Mouse (Mus musculus) embryonic facial prominence, embryonic 14.5 days (tissue): ENCODE measurements at regions not wholly inside any gene's neighbourhood (a gene's known extent, or its start where the extent isn't known, plus 50 kb on each side); places are given as distances from the start of the nearest gene placed in this dataset.

Experiments
- ATAC-seq: fragments of 200-750 bp; cut with Nextera tagmentation; 2 replicates; pipeline ENCODE4 v1.8.0; 2017; ENCODE audit warnings: low read depth, moderate number of reproducible peaks, moderate TSS enrichment
- DNase-seq: peaks from one replicate; pipeline ENCODE4 v3.0.0-alpha.2; 2015; ENCODE audit warnings: low spot score
- H3K27ac ChIP-seq: fragments of 300-500 bp; sonication (generic); replicated peaks from 2 replicates; pipeline ENCODE4 v1.5.1; 2014; ENCODE audit warnings: low read depth, mild to moderate bottlenecking, low read length, moderate library complexity
- H3K27me3 ChIP-seq: fragments of 300-500 bp; sonication (generic); replicated peaks from 2 replicates; pipeline ENCODE4 v1.6.1; 2014; ENCODE audit warnings: low read length; ENCODE audit not compliant: control insufficient read depth, insufficient read depth
- H3K36me3 ChIP-seq: fragments of 300-500 bp; sonication (generic); 2 replicates; pipeline ENCODE4 v1.6.1; 2014; ENCODE audit warnings: low read length, mixed read lengths; ENCODE audit not compliant: control insufficient read depth, insufficient read depth
- H3K4me1 ChIP-seq: fragments of 300-500 bp; sonication (generic); 2 replicates; pipeline ENCODE4 v1.6.1; 2014; ENCODE audit warnings: antibody characterized with exemption, low read length; ENCODE audit not compliant: control insufficient read depth, insufficient read depth
- H3K4me2 ChIP-seq: fragments of 300-500 bp; sonication (generic); 2 replicates; pipeline ENCODE4 v1.6.1; 2014; ENCODE audit warnings: low read depth, mild to moderate bottlenecking, low read length, moderate library complexity, mixed read lengths
- H3K4me3 ChIP-seq: fragments of 300-500 bp; sonication (generic); 2 replicates; pipeline ENCODE4 v1.5.1; 2014; ENCODE audit warnings: low read depth, mild to moderate bottlenecking, low read length
- H3K9ac ChIP-seq: fragments of 300-500 bp; sonication (generic); 2 replicates; pipeline ENCODE4 v1.6.1; 2014; ENCODE audit warnings: low read depth, mild to moderate bottlenecking, low read length, moderate library complexity, mixed read lengths
- H3K9me3 ChIP-seq: fragments of 300-500 bp; sonication (generic); 2 replicates; pipeline ENCODE4 v1.6.1; 2016; ENCODE audit warnings: low read length; ENCODE audit not compliant: control insufficient read depth
- WGBS: fragments of 180-500 bp; shearing (Covaris S2); extraction: QIAGEN DNeasy Blood & Tissue Kit; methylation state at CpG from one replicate; pipeline ENCODE4 v1.1.7; 2014; 5-methylcytosine and 5-hydroxymethylcytosine counted together

GRCm38 (mm10) chr17:45893698-45894097 lies 138.5 kb downstream of the Vegfa start:
- peaks cover 9% of the 10 kb centered on the region for H3K4me1 ChIP-seq
- H3K9ac ChIP-seq, result no peak overlapping the region
- ATAC-seq, result no peak
- peak; percentile 83 for DNase-seq
- H3K4me3 ChIP-seq, result no peak overlapping the region
- WGBS, result 55% methylated on average over 6 of the region's 6 CpGs
- H3K36me3 ChIP-seq, result no peaks in the 10 kb centered on the region
- no peak overlapping the region; the same call in 1 of the 2 replicates for H3K27ac ChIP-seq
- no peaks in the 10 kb centered on the region for H3K9me3 ChIP-seq
- H3K27me3 ChIP-seq, result no peaks in the 10 kb centered on the region
- H3K4me2 ChIP-seq, result no peak overlapping the region

- no peaks in the 10 kb centered on the region for H3K9me3 ChIP-seq
- DNase-seq (peak; percentile 51), ATAC-seq (no peak)
- H3K27me3 ChIP-seq, result no peaks in the 10 kb centered on the region
- H3K4me1 ChIP-seq, result peaks cover 14% of the 10 kb centered on the region
- no peak overlapping the region for H3K4me3 ChIP-seq
- 46% methylated on average over 7 of the region's 7 CpGs for WGBS
- no peaks in the 10 kb centered on the region for H3K36me3 ChIP-seq
- no peak overlapping the region for H3K4me2 ChIP-seq
- no peak overlapping the region for H3K9ac ChIP-seq
- no peak overlapping the region; the same call in 1 of the 2 replicates for H3K27ac ChIP-seq
Measured at GRCm38 (mm10) chr17:45893094-45893493, 139.1 kb downstream of the Vegfa start.

GRCm38 (mm10) chr17:45889451-45889850 lies 142.7 kb downstream of the Vegfa start:
- 28% methylated on average over 5 of the region's 8 CpGs for WGBS
- ATAC-seq, result no peak
- H3K4me2 ChIP-seq, result no peak overlapping the region
- no peaks in the 10 kb centered on the region for H3K36me3 ChIP-seq
- no peaks in the 10 kb centered on the region for H3K27me3 ChIP-seq
- H3K9ac ChIP-seq, result no peak overlapping the region
- DNase-seq, result peak; percentile 40
- H3K4me3 ChIP-seq, result no peak overlapping the region
- H3K27ac ChIP-seq, result peak overlapping the region; percentile 56
- no peaks in the 10 kb centered on the region for H3K9me3 ChIP-seq
- peaks cover 35% of the 10 kb centered on the region for H3K4me1 ChIP-seq

- Histone ChIP-seq H3K4me3 (no peak overlapping the region), H3K27ac (peak overlapping the region; percentile 56), H3K4me2 (no peak overlapping the region), H3K36me3 (no peaks in the 10 kb centered on the region), H3K4me1 (peaks cover 32% of the 10 kb centered on the region), H3K27me3 (no peaks in the 10 kb centered on the region), H3K9me3 (no peaks in the 10 kb centered on the region), H3K9ac (no peak overlapping the region)
- WGBS, result 37% methylated on average over 6 of the region's 7 CpGs
- ATAC-seq (no peak), DNase-seq (peak; percentile 61)
Measured at GRCm38 (mm10) chr17:45889051-45889450, 143.1 kb downstream of the Vegfa start.

GRCm38 (mm10) chr17:45886420-45887049 lies 145.6 kb downstream of the Vegfa start:
- peaks cover 32% of the 10 kb centered on the region for H3K4me1 ChIP-seq
- H3K9ac ChIP-seq, result peak overlapping the region; percentile 12; the same call in 1 of the 2 replicates
- ATAC-seq (peak; percentile 76), DNase-seq (peak; percentile 81)
- no peaks in the 10 kb centered on the region for H3K27me3 ChIP-seq
- WGBS, result 1% methylated on average over 17 of the region's 17 CpGs
- H3K9me3 ChIP-seq, result no peaks in the 10 kb centered on the region
- no peaks in the 10 kb centered on the region for H3K36me3 ChIP-seq
- peak overlapping the region; percentile 38 for H3K4me2 ChIP-seq
- H3K4me3 ChIP-seq, result no peak overlapping the region
- H3K27ac ChIP-seq, result peak overlapping the region; percentile 68

- 39% methylated on average over 20 of the region's 24 CpGs for WGBS
- Histone ChIP-seq H3K36me3 (no peaks in the 10 kb centered on the region), H3K27me3 (no peaks in the 10 kb centered on the region), H3K4me3 (no peak overlapping the region), H3K9me3 (no peaks in the 10 kb centered on the region), H3K9ac (no peak overlapping the region), H3K4me2 (peak overlapping the region; percentile 38; the same call in 1 of the 2 replicates), H3K4me1 (peaks cover 32% of the 10 kb centered on the region), H3K27ac (peak overlapping the region; percentile 19; the same call in 1 of the 2 replicates)
- ATAC-seq (no peak), DNase-seq (no peak)
Measured at GRCm38 (mm10) chr17:45885461-45886336, 146.5 kb downstream of the Vegfa start.

GRCm38 (mm10) chr17:45884021-45884722 lies 148.0 kb downstream of the Vegfa start:
- Histone ChIP-seq H3K36me3 (no peaks in the 10 kb centered on the region), H3K4me1 (peaks cover 39% of the 10 kb centered on the region), H3K27me3 (no peaks in the 10 kb centered on the region), H3K9ac (no peak overlapping the region), H3K4me2 (no peak overlapping the region), H3K4me3 (no peak overlapping the region), H3K9me3 (no peaks in the 10 kb centered on the region), H3K27ac (no peak overlapping the region)
- no peak for DNase-seq
- ATAC-seq, result no peak
- WGBS, result 68% methylated on average over 8 of the region's 9 CpGs

GRCm38 (mm10) chr17:45882682-45883081 lies 149.0 kb upstream of the 1600014C23Rik start:
- DNase-seq, result no peak
- Histone ChIP-seq H3K4me3 (no peak overlapping the region), H3K27me3 (no peaks in the 10 kb centered on the region), H3K27ac (no peak overlapping the region), H3K9ac (no peak overlapping the region), H3K9me3 (peaks cover 5% of the 10 kb centered on the region; the same call in 1 of the 2 replicates), H3K36me3 (no peaks in the 10 kb centered on the region), H3K4me1 (peaks cover 32% of the 10 kb centered on the region), H3K4me2 (no peak overlapping the region)
- 74% methylated on average over 3 of the region's 3 CpGs for WGBS
- no peak for ATAC-seq
